Mouse (Mus musculus) lung, embryonic 14.5 days (tissue): ENCODE measurements around the gene Dlgap1. TPM values are rescaled to one million over a fixed set of nuclear protein-coding genes. Genes with fewer than 3 reads are reported as not detected.

Source experiments
- ATAC-seq: fragments of 200-750 bp; cut with Nextera tagmentation; 2 replicates; pipeline ENCODE4 v1.8.0; 2017; ENCODE audit warnings: mild to moderate bottlenecking, moderate TSS enrichment, moderate library complexity; ENCODE audit not compliant: insufficient read depth
- DNase-seq: peaks from one replicate; pipeline ENCODE4 v3.0.0-alpha.2; 2015
- H3K27ac ChIP-seq: fragments of 300-500 bp; sonication (generic); 2 replicates; pipeline ENCODE4 v1.5.1; 2014; ENCODE audit warnings: low read depth, mild to moderate bottlenecking, moderate library complexity
- H3K27me3 ChIP-seq: fragments of 300-500 bp; sonication (generic); 2 replicates; pipeline ENCODE4 v1.6.1; 2014; ENCODE audit warnings: low read length, control low read depth; ENCODE audit not compliant: insufficient read depth
- H3K36me3 ChIP-seq: fragments of 300-500 bp; sonication (generic); 2 replicates; pipeline ENCODE4 v1.6.1; 2014; ENCODE audit warnings: control low read depth; ENCODE audit not compliant: insufficient read depth
- H3K4me1 ChIP-seq: fragments of 300-500 bp; sonication (generic); 2 replicates; pipeline ENCODE4 v1.6.1; 2014; ENCODE audit warnings: antibody characterized with exemption, control low read depth; ENCODE audit not compliant: insufficient read depth
- H3K4me2 ChIP-seq: fragments of 300-500 bp; sonication (generic); 2 replicates; pipeline ENCODE4 v1.6.1; 2014; ENCODE audit warnings: mild to moderate bottlenecking
- H3K4me3 ChIP-seq: fragments of 300-500 bp; sonication (generic); 2 replicates; pipeline ENCODE4 v1.5.1; 2014; ENCODE audit warnings: low read depth, low read length
- H3K9ac ChIP-seq: fragments of 300-500 bp; sonication (generic); 2 replicates; pipeline ENCODE4 v1.6.1; 2014
- H3K9me3 ChIP-seq: fragments of 300-500 bp; sonication (generic); 2 replicates; pipeline ENCODE4 v1.6.1; 2016; ENCODE audit warnings: low read depth, low read length, control low read depth
- CTCF ChIP-seq: IDR thresholded peaks from 2 replicates; pipeline ENCODE4 v1.5.1; 2016; ENCODE audit warnings: antibody characterized with exemption, low read depth
- WGBS: fragments of 180-500 bp; shearing (Covaris S2); extraction: QIAGEN DNeasy Blood & Tissue Kit; methylation state at CpG from one replicate; pipeline ENCODE4 v1.1.7; 2014; 5-methylcytosine and 5-hydroxymethylcytosine counted together
- polyA plus RNA-seq: library from polyadenylated mRNA; unstranded; fragments of >200 nt; fragmentation: Nextera tagmentation; extraction: Ambion mirVana; gene quantifications from 2 replicates; pipeline ENCODE4 v1.2.1, GENCODE M21; 2014

Dlgap1 gene
- polyA plus RNA-seq, 1 experiment from 2014 or later, result 1.1 TPM

GRCm38 (mm10) chr17:70594277-70594676 lies 625.4 kb downstream of the Dlgap1 start:
- no peak overlapping the region for H3K27ac ChIP-seq
- no peak for DNase-seq
- WGBS, result 43% methylated on average over 1 of the region's 1 CpGs
- H3K4me3 ChIP-seq, result no peak overlapping the region
- no peaks in the 10 kb centered on the region for H3K4me1 ChIP-seq
- TF ChIP-seq CTCF, result no peak
- H3K27me3 ChIP-seq, result no peaks in the 10 kb centered on the region
- ATAC-seq, result no peak
- H3K9ac ChIP-seq, result no peak overlapping the region
- no peaks in the 10 kb centered on the region for H3K36me3 ChIP-seq
- no peak overlapping the region for H3K4me2 ChIP-seq
- no peaks in the 10 kb centered on the region for H3K9me3 ChIP-seq

- Histone ChIP-seq H3K4me1 (no peaks in the 10 kb centered on the region), H3K4me3 (no peak overlapping the region), H3K36me3 (no peaks in the 10 kb centered on the region), H3K27me3 (no peaks in the 10 kb centered on the region), H3K9ac (no peak overlapping the region), H3K4me2 (no peak overlapping the region), H3K27ac (no peak overlapping the region), H3K9me3 (no peaks in the 10 kb centered on the region)
- DNase-seq, result no peak
- no peak for TF ChIP-seq CTCF
- 96% methylated on average over 2 of the region's 2 CpGs for WGBS
- ATAC-seq, result no peak
These were observed 627.5 kb downstream of the Dlgap1 start for GRCm38 (mm10) chr17:70596326-70596725.

GRCm38 (mm10) chr17:70600462-70600861 lies 631.6 kb downstream of the Dlgap1 start:
- 69% methylated on average over 6 of the region's 6 CpGs for WGBS
- ATAC-seq (no peak), DNase-seq (no peak)
- H3K36me3 ChIP-seq, result no peaks in the 10 kb centered on the region
- no peaks in the 10 kb centered on the region for H3K27me3 ChIP-seq
- no peak overlapping the region for H3K27ac ChIP-seq
- H3K9ac ChIP-seq, result no peak overlapping the region
- no peaks in the 10 kb centered on the region for H3K4me1 ChIP-seq
- H3K4me2 ChIP-seq, result no peak overlapping the region
- no peaks in the 10 kb centered on the region for H3K9me3 ChIP-seq
- H3K4me3 ChIP-seq, result no peak overlapping the region
- no peak for TF ChIP-seq CTCF

GRCm38 (mm10) chr17:70602051-70602450 lies 633.2 kb downstream of the Dlgap1 start:
- H3K4me3 ChIP-seq, result no peak overlapping the region
- ATAC-seq, result no peak
- WGBS, result 78% methylated on average over 7 of the region's 7 CpGs
- no peaks in the 10 kb centered on the region for H3K36me3 ChIP-seq
- no peak overlapping the region for H3K9ac ChIP-seq
- no peak overlapping the region for H3K27ac ChIP-seq
- DNase-seq, result no peak
- no peak for TF ChIP-seq CTCF
- no peaks in the 10 kb centered on the region for H3K27me3 ChIP-seq
- no peaks in the 10 kb centered on the region for H3K9me3 ChIP-seq
- no peaks in the 10 kb centered on the region for H3K4me1 ChIP-seq
- no peak overlapping the region for H3K4me2 ChIP-seq

GRCm38 (mm10) chr17:70605659-70606058 lies 636.8 kb downstream of the Dlgap1 start:
- Histone ChIP-seq H3K27me3 (no peaks in the 10 kb centered on the region), H3K36me3 (no peaks in the 10 kb centered on the region), H3K4me1 (no peaks in the 10 kb centered on the region), H3K9me3 (no peaks in the 10 kb centered on the region), H3K4me2 (no peak overlapping the region), H3K9ac (no peak overlapping the region), H3K4me3 (no peak overlapping the region), H3K27ac (no peak overlapping the region)
- WGBS, result 71% methylated on average over 5 of the region's 5 CpGs
- no peak for TF ChIP-seq CTCF
- no peak for DNase-seq
- no peak for ATAC-seq

GRCm38 (mm10) chr17:70612171-70612570 lies 643.3 kb downstream of the Dlgap1 start:
- Histone ChIP-seq H3K36me3 (no peaks in the 10 kb centered on the region), H3K9ac (no peak overlapping the region), H3K4me3 (no peak overlapping the region), H3K4me2 (no peak overlapping the region), H3K4me1 (no peaks in the 10 kb centered on the region), H3K9me3 (no peaks in the 10 kb centered on the region), H3K27me3 (no peaks in the 10 kb centered on the region), H3K27ac (no peak overlapping the region)
- TF ChIP-seq CTCF, result no peak
- DNase-seq, result no peak
- ATAC-seq, result no peak
- WGBS, result 56% methylated on average over 6 of the region's 6 CpGs

GRCm38 (mm10) chr17:70613897-70614296 lies 645.0 kb downstream of the Dlgap1 start:
- Histone ChIP-seq H3K9me3 (no peaks in the 10 kb centered on the region), H3K4me1 (no peaks in the 10 kb centered on the region), H3K4me2 (no peak overlapping the region), H3K36me3 (no peaks in the 10 kb centered on the region), H3K4me3 (no peak overlapping the region), H3K27ac (no peak overlapping the region), H3K27me3 (no peaks in the 10 kb centered on the region), H3K9ac (no peak overlapping the region)
- peak; percentile 34 for DNase-seq
- WGBS, result 75% methylated on average over 7 of the region's 7 CpGs
- ATAC-seq, result no peak
- TF ChIP-seq CTCF, result no peak

- TF ChIP-seq CTCF, result no peak
- Histone ChIP-seq H3K27me3 (no peaks in the 10 kb centered on the region), H3K9me3 (no peaks in the 10 kb centered on the region), H3K9ac (no peak overlapping the region), H3K27ac (no peak overlapping the region), H3K4me1 (no peaks in the 10 kb centered on the region), H3K4me2 (no peak overlapping the region), H3K36me3 (no peaks in the 10 kb centered on the region), H3K4me3 (no peak overlapping the region)
- ATAC-seq, result no peak
- DNase-seq, result peak; percentile 32
- WGBS, result 63% methylated on average over 5 of the region's 5 CpGs
These were observed 645.7 kb downstream of the Dlgap1 start for GRCm38 (mm10) chr17:70614407-70615060.
